Mouse (Mus musculus) ZHBTc4 (cell line): ENCODE data around the gene Ccdc17.

Experiments used
- DNase-seq: peaks from one replicate; pipeline ENCODE4 v3.0.0-alpha.2; 2011; ENCODE audit warnings: low read depth, low spot score

Ccdc17 gene

GRCm38 (mm10) chr4:116644326-116644725, 47.9 kb downstream of the Ccdc17 start:
- DNase-seq = peak; percentile 77

GRCm38 (mm10) chr4:116645624-116646023, 49.2 kb downstream of the Ccdc17 start:
- no peak for DNase-seq

GRCm38 (mm10) chr4:116649411-116649810, 53.0 kb downstream of the Ccdc17 start:
- DNase-seq = no peak
